Mouse (Mus musculus): ENCODE measurements at regions not wholly inside any gene's neighbourhood (a gene's known extent, or its start where the extent isn't known, plus 50 kb on each side); places are given as distances from the start of the nearest gene placed in this dataset.

DNA sequence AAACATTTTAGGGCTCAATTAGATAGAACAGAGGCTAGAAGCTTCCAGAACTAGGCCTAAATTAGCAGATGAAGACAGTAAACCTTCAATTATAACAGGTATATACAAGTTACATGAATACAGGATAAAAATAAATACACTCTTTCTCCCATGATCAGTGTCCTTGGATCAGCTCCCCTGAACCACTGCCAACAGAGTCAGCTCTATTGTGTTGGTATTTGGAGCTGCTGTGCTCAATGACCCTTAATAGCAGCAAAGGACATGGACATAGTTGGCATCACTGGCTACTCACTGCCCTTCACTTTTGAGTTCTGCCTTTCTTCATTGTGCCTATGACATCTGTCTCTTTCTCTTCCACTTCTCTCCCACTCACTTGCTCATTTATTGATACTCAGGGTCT lies 639.1 kb upstream of the 4921530L21Rik start:
- DNase-seq: no peak

DNA sequence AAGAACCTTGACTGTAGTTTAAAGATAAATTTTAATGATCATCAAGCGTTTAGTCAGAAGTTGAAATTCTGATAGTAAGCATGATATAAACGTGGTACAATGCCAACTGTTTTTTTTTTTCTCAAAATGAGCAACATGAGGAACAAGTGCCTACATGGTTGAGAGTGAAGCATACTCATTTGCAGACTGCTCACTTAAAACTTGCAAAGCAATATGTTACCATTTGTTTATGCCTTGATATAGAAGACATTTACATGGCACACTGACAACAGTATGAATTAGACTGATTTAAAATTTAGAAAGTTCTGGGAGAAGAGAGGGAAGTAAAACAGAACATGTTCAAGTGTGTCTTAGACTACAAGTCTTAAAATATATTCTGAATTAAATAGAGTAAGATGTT lies 632.2 kb upstream of the 4921530L21Rik start:
- no peak for DNase-seq

DNA sequence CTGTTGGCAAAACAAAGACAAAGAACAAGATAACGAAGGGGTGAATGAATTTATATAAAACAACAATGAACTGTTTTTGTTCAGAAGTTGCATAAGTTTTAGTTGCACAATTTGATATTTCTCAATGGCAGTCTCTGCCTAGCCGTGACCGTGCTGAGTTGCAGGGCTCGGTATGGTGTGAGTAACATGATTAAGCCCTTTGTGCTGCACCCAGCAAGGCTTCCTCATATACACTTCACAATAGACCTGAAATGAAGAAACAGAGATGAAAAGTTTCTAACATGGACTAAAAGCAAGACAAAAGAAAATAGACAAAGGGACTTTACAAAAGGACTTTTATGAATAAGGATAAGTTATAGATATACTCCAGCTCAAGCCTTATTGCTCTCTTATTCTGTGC lies 624.9 kb upstream of the 4921530L21Rik start:
- no peak for DNase-seq

DNA sequence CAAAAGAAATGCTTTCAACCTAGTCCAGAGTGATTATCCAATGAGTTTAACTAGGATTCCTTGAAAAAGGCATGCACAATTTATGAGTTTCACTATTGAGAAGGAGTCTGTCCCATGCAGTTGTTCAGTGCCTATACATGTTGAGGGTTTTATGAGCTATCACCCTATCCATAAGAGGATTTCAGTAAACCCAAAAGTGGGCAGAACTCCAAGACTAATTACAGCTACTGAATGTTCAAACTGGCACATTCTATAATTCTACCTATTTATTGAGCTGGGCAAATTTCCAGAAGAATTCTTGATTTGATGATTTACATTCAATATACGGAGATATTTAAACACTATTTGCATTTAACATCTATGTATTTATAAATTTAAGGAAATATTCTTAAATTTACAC lies 599.6 kb upstream of the 4921530L21Rik start:
- DNase-seq: no peak

DNA sequence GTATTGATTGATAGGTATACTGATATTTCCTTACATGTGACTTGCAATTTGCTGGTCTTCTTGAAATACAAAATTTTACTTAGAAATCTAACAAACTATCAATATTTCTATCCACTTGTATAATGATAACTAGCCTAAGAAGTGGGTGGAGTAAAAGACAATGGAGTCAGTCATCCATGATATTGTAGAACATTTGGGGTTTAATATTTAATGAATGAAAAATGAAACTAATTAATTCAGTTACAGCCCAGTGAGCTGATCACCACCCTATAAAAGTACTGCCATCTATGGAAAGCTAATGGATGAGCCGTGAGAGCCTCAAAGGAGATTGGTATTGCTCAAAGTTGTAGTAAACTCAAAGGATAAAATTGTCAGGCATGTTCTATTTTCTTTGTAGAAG lies 599.0 kb upstream of the 4921530L21Rik start:
- DNase-seq: no peak

DNA sequence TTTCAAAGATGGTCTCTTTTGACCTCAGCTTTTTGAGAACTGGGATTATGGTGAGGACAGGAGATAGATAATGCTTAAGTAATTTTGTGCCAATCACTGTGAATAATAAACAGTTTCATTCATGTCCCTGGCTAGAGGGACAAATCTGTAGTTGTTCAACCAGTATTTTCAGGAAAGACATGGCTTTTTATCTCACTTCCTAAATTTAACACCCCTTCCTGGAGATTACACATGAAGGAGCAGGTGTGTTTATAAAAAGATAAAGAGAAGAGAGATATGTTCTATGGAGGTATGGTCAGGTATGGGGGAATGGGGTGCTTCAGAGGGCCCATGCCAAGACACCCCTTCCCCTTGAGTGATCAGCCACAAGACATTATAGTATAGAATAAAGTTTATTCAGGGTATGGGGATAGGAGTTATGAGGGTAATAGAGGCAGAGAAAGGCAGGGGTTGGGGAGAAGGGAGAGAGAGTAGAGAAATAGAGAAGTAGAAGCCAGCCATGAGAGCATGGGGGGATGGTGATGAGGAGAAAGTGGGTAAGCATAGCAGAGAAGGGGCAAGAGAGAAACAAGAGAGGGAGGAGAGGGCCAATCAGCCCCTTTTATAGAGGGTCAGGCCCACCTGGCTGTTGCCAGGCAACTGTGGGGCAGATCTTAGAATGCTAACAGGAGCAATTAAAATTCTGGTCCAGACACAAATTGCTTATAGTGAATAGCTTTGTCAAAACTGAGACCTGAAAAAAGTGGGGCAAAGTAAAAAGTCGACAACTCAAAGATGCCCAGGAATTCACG lies 566.7 kb upstream of the 4921530L21Rik start:
- no peak for DNase-seq

DNA sequence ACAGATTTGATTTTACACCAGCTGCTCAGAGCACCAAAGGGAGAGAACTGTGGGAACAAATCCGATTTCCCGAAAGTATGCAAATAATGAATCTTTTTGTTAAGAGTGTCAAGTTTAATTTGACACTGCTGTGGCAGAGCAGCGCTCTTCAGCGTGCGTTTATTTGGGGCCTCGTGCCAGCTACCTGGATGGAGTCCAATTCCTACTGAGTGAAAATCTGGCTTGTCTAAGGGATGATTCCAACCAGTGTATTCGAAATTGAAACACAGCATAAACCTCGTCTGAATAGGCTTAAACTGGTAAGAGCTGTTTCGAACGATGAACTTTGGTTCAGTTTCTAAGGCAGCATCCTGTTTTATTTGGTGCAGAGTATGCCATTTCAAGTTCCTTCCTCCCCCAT lies 524.1 kb upstream of the 4921530L21Rik start:
- peak; percentile 62 for DNase-seq
